Mouse (Mus musculus): ENCODE measurements around the gene Rpgrip1. TPM values are rescaled to one million over a fixed set of nuclear protein-coding genes. Genes with fewer than 3 reads are reported as not detected.
A peak's percentile ranks its signal among the peaks of the same experiment; 100 is the strongest.

Gene Rpgrip1
- polyA plus RNA-seq, 1 experiment from 2014 or later: 37.7 TPM

- Histone ChIP-seq H3K4me1 (peaks cover 42% of the 10 kb centered on the region), H3K36me3 (peaks cover 24% of the 10 kb centered on the region), H3K4me2 (peak overlapping the region; percentile 79), H3K4me3 (peak overlapping the region; percentile 99), H3K9ac (peak overlapping the region; percentile 28; the same call in 1 of the 2 replicates), H3K27me3 (replicated peaks) (no peaks in the 10 kb centered on the region), H3K27ac (replicated peaks) (no peak overlapping the region), H3K9me3 (no peaks in the 10 kb centered on the region)
- WGBS: 72% methylated on average over 1 of the region's 1 CpGs
- ATAC-seq (ENCODE audit: extremely low read depth, insufficient number of reproducible peaks, low FRiP score, low TSS enrichment): no peak
These were observed 9.0 kb upstream of the Rpgrip1 start for GRCm38 (mm10) chr14:52101285-52102157.

- WGBS: under 1% methylated on average over 29 of the region's 30 CpGs
- Histone ChIP-seq H3K4me3 (peak overlapping the region; percentile 99), H3K27ac (replicated peaks) (peak overlapping the region; percentile 99), H3K36me3 (peaks cover 14% of the 10 kb centered on the region), H3K9me3 (no peaks in the 10 kb centered on the region), H3K27me3 (replicated peaks) (no peaks in the 10 kb centered on the region), H3K4me1 (peaks cover 49% of the 10 kb centered on the region), H3K9ac (peak overlapping the region; percentile 100), H3K4me2 (peak overlapping the region; percentile 79)
- peak; percentile 12; the same call in 1 of the 2 replicates for ATAC-seq (ENCODE audit: extremely low read depth, insufficient number of reproducible peaks, low FRiP score, low TSS enrichment)
These were observed 7.0 kb upstream of the Rpgrip1 start for GRCm38 (mm10) chr14:52103474-52103855.

GRCm38 (mm10) chr14:52103856-52104676, 6.4 kb upstream of the Rpgrip1 start, which contains the start of gene Hnrnpc:
Gene Hnrnpc, minus strand, starts transcription at chr14:52104028.
- WGBS: under 1% methylated on average over 50 of the region's 50 CpGs
- H3K4me2 ChIP-seq: peak within 1 kb of the TSS; percentile 79
- H3K36me3 ChIP-seq: peaks cover 12% of the 10 kb centered on the region
- H3K9me3 ChIP-seq: no peaks in the 10 kb centered on the region
- H3K27ac ChIP-seq (replicated peaks): peak within 1 kb of the TSS; percentile 99
- H3K9ac ChIP-seq: peak within 1 kb of the TSS; percentile 100
- no peaks in the 10 kb centered on the region for H3K27me3 ChIP-seq (replicated peaks)
- H3K4me1 ChIP-seq: peaks cover 43% of the 10 kb centered on the region
- H3K4me3 ChIP-seq: peak within 1 kb of the TSS; percentile 99
- peak; percentile 97 for ATAC-seq (ENCODE audit: extremely low read depth, insufficient number of reproducible peaks, low FRiP score, low TSS enrichment)

- Histone ChIP-seq H3K9me3 (no peaks in the 10 kb centered on the region), H3K9ac (peak overlapping the region; percentile 78), H3K4me2 (peak overlapping the region; percentile 67), H3K4me1 (peaks cover 40% of the 10 kb centered on the region), H3K4me3 (peak overlapping the region; percentile 43), H3K27me3 (replicated peaks) (no peaks in the 10 kb centered on the region), H3K27ac (replicated peaks) (peak overlapping the region; percentile 90), H3K36me3 (peaks cover 12% of the 10 kb centered on the region)
- WGBS: 37% methylated on average over 7 of the region's 7 CpGs
- no peak for ATAC-seq (ENCODE audit: extremely low read depth, insufficient number of reproducible peaks, low FRiP score, low TSS enrichment)
These were observed 5.7 kb upstream of the Rpgrip1 start for GRCm38 (mm10) chr14:52104677-52105285.

DNA sequence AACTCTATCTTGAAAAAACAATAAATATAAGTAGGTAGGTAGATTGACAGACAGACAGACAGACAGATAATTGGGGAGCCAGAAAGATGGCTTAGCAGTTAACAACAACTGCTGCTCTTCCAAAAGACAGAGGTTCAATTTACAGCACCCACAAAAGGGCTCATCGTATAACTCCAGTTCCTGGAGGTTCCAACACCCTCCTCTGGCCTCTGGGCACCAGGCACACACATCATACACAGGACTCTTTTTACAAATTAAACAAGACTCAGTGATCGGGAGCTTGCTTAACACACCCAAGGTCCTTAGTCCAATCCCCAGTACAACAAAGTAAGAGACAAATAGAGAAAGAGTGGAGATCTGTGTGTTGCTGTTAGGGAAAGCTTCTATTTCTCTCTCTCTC, 5.2 kb upstream of the Rpgrip1 start:
- no peak overlapping the region for H3K4me3 ChIP-seq
- H3K36me3 ChIP-seq: peaks cover 12% of the 10 kb centered on the region
- H3K4me1 ChIP-seq: peaks cover 35% of the 10 kb centered on the region
- no peak overlapping the region for H3K9ac ChIP-seq
- no peak overlapping the region for H3K27ac ChIP-seq (replicated peaks)
- ATAC-seq (ENCODE audit: extremely low read depth, insufficient number of reproducible peaks, low FRiP score, low TSS enrichment): no peak
- whole genome bisulfite sequencing: 85% methylated on average over 2 of the region's 2 CpGs
- no peaks in the 10 kb centered on the region for H3K9me3 ChIP-seq
- H3K4me2 ChIP-seq: no peak overlapping the region
- H3K27me3 ChIP-seq (replicated peaks): no peaks in the 10 kb centered on the region

- WGBS: 24% methylated on average over 10 of the region's 10 CpGs
- no peaks in the 10 kb centered on the region for H3K9me3 ChIP-seq
- H3K9ac ChIP-seq: peak overlapping the region; percentile 64
- H3K36me3 ChIP-seq: peaks cover 6% of the 10 kb centered on the region
- H3K4me1 ChIP-seq: peaks cover 21% of the 10 kb centered on the region
- H3K4me3 ChIP-seq: peak overlapping the region; percentile 11; the same call in 1 of the 2 replicates
- peak overlapping the region; percentile 51 for H3K4me2 ChIP-seq
- no peaks in the 10 kb centered on the region for H3K27me3 ChIP-seq (replicated peaks)
- peak overlapping the region; percentile 80 for H3K27ac ChIP-seq (replicated peaks)
- ATAC-seq (ENCODE audit: extremely low read depth, insufficient number of reproducible peaks, low FRiP score, low TSS enrichment): no peak
These were observed 3.8 kb upstream of the Rpgrip1 start for GRCm38 (mm10) chr14:52106741-52107140.

DNA sequence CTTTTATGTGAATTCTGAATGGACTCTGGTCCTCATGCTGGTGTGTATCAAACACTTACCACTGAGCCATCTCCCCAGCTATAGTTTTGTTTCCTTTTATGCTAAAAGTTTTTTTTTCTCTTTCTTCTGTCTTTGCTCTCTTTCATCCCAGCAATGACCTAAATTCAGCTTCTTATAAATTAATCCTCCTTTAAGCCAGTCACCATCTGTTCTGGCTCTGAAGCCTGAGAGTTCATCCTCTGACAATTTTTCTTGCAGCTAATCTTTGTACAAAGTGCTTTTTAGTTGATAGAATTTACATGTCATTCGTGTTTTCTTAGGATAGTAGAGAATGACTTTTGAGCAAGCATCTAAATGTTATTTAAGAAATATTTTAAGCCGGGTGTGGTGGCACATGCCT, 2.5 kb upstream of the Rpgrip1 start:
- Histone ChIP-seq H3K4me1 (peaks cover 10% of the 10 kb centered on the region), H3K27me3 (replicated peaks) (no peaks in the 10 kb centered on the region), H3K27ac (replicated peaks) (no peak overlapping the region), H3K9ac (no peak overlapping the region), H3K4me2 (no peak overlapping the region), H3K36me3 (no peaks in the 10 kb centered on the region), H3K9me3 (no peaks in the 10 kb centered on the region), H3K4me3 (no peak overlapping the region)
- no peak for ATAC-seq (ENCODE audit: extremely low read depth, insufficient number of reproducible peaks, low FRiP score, low TSS enrichment)
- WGBS: 77% methylated on average over 2 of the region's 2 CpGs

DNA sequence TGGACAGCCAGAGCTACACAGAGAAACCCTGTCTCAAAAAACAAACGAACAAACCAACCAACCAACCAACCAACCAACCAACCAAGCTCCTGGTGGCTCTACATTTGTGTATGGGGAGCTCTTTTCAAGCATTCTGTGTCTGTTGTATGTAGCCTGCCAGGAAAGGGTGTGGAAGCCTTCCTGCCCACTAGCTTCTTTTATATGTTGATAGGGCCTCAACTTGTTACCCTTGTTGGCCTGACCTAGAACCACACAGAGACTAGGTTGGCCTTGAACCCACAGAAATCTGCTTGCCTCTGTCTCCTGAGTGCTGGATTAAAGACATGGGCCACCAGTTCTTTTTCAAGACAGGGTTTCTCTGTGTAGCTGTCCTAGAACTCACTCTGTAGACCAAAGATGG, 3.6 kb downstream of the Rpgrip1 start:
- WGBS: 76% methylated on average over 1 of the region's 1 CpGs
- H3K36me3 ChIP-seq: no peaks in the 10 kb centered on the region
- H3K27me3 ChIP-seq (replicated peaks): no peaks in the 10 kb centered on the region
- peaks cover 6% of the 10 kb centered on the region; the same call in 1 of the 2 replicates for H3K4me1 ChIP-seq
- ATAC-seq (ENCODE audit: extremely low read depth, insufficient number of reproducible peaks, low FRiP score, low TSS enrichment): no peak
- no peak overlapping the region for H3K27ac ChIP-seq (replicated peaks)
- H3K4me3 ChIP-seq: no peak overlapping the region
- H3K9me3 ChIP-seq: no peaks in the 10 kb centered on the region
- H3K9ac ChIP-seq: no peak overlapping the region
- H3K4me2 ChIP-seq: no peak overlapping the region

- peaks cover 6% of the 10 kb centered on the region; the same call in 1 of the 2 replicates for H3K4me1 ChIP-seq
- no peak overlapping the region for H3K27ac ChIP-seq (replicated peaks)
- WGBS: 88% methylated on average over 5 of the region's 5 CpGs
These were observed 6.7 kb downstream of the Rpgrip1 start for GRCm38 (mm10) chr14:52117241-52117640.

DNA sequence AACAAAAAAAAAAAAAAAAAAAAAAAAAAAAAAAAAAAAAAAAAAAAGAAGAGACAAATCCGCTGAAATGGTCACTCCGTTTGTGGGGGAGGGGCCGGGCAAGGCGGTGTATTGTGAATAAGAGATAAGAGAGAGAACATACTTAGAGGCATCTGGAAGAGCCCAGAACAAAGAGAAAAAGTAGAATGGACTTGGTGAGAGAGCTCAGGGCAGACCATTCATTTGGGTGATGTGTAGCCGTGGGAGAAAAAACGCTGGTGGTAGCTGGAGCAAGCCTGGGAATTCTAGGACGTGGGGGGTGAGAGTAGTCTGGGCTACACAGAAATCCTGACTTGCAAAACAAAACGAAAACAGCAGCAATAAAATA, 7.9 kb downstream of the Rpgrip1 start:
- WGBS: 19% methylated on average over 8 of the region's 8 CpGs
- H3K36me3 ChIP-seq: no peaks in the 10 kb centered on the region
- H3K27ac ChIP-seq (replicated peaks): peak overlapping the region; percentile 72
- no peaks in the 10 kb centered on the region for H3K9me3 ChIP-seq
- peaks cover 6% of the 10 kb centered on the region; the same call in 1 of the 2 replicates for H3K4me1 ChIP-seq
- peak overlapping the region; percentile 88 for H3K9ac ChIP-seq
- peaks cover 17% of the 10 kb centered on the region for H3K27me3 ChIP-seq (replicated peaks)
- H3K4me3 ChIP-seq: peak overlapping the region; percentile 69
- H3K4me2 ChIP-seq: peak overlapping the region; percentile 99
- no peak; the same call in 1 of the 2 replicates for ATAC-seq (ENCODE audit: extremely low read depth, insufficient number of reproducible peaks, low FRiP score, low TSS enrichment)

More at GRCm38 (mm10) chr14:52117241-52117640, 6.7 kb downstream of the Rpgrip1 start:
- Histone ChIP-seq H3K36me3 (no peaks in the 10 kb centered on the region), H3K4me3 (no peak overlapping the region), H3K27me3 (replicated peaks) (peaks cover 17% of the 10 kb centered on the region), H3K9ac (no peak overlapping the region), H3K9me3 (no peaks in the 10 kb centered on the region), H3K4me2 (no peak overlapping the region)
- ATAC-seq (ENCODE audit: extremely low read depth, insufficient number of reproducible peaks, low FRiP score, low TSS enrichment): no peak

Data from heart, embryonic 13.5 days (tissue).